Mouse (Mus musculus) liver, embryonic 13.5 days (tissue): ENCODE measurements at regions not wholly inside any gene's neighbourhood (a gene's known extent, or its start where the extent isn't known, plus 50 kb on each side); places are given as distances from the start of the nearest gene placed in this dataset.

ENCODE experiments used
- ATAC-seq: fragments of 200-750 bp; cut with Nextera tagmentation; 2 replicates; pipeline ENCODE4 v1.8.0; 2017; ENCODE audit warnings: low read depth, mild to moderate bottlenecking, moderate number of reproducible peaks, moderate library complexity
- DNase-seq: peaks from one replicate; pipeline ENCODE4 v3.0.0; 2022
- H3K27ac ChIP-seq: fragments of 300-500 bp; sonication (generic); 2 replicates; pipeline ENCODE4 v1.5.1; 2015; ENCODE audit warnings: moderate library complexity, mild to moderate bottlenecking, inconsistent platforms
- H3K27me3 ChIP-seq: fragments of 300-500 bp; sonication (generic); 2 replicates; pipeline ENCODE4 v1.6.1; 2015; ENCODE audit warnings: mild to moderate bottlenecking, inconsistent platforms
- H3K36me3 ChIP-seq: fragments of 300-500 bp; sonication (generic); 2 replicates; pipeline ENCODE4 v1.6.1; 2015; ENCODE audit warnings: mild to moderate bottlenecking, inconsistent platforms
- H3K4me1 ChIP-seq: fragments of 300-500 bp; sonication (generic); replicated peaks from 2 replicates; pipeline ENCODE4 v1.6.1; 2015; ENCODE audit warnings: inconsistent platforms
- H3K4me2 ChIP-seq: fragments of 300-500 bp; sonication (generic); 2 replicates; pipeline ENCODE4 v1.6.1; 2015; ENCODE audit warnings: inconsistent platforms, mild to moderate bottlenecking, moderate library complexity
- H3K4me3 ChIP-seq: fragments of 300-500 bp; sonication (generic); replicated peaks from 2 replicates; pipeline ENCODE4 v1.5.1; 2015; ENCODE audit warnings: mild to moderate bottlenecking, inconsistent platforms
- H3K9ac ChIP-seq: fragments of 300-500 bp; sonication (generic); 2 replicates; pipeline ENCODE4 v1.6.1; 2015; ENCODE audit warnings: mild to moderate bottlenecking, inconsistent platforms
- H3K9me3 ChIP-seq: fragments of 300-500 bp; sonication (generic); replicated peaks from 2 replicates; pipeline ENCODE4 v1.6.1; 2016; ENCODE audit warnings: inconsistent platforms
- WGBS: fragments of 180-500 bp; shearing (Covaris S2); methylation state at CpG from one replicate; pipeline ENCODE4 v1.1.7; 2015; ENCODE audit not compliant: insufficient replicate concordance; 5-methylcytosine and 5-hydroxymethylcytosine counted together

DNA sequence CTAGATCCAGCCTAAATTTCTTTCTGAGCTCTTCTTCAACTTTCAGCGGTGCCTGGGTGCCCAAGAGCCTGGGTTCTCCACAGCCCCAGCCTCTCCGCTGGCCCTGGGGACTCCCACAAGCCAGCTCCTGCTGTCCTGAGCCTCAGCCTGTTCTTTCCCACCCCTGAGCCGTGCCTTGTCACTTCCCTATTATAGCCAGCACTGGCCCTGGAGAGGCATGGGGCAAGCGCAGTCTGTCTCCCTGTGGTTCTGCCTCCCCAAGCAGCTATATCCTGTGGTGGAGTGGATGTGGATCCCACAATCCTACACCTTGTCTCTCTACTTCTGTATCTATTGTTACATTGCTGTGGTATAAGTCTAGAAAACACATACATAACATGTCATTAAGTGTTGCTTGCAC is 128.6 kb upstream of the Hgf start:
- Histone ChIP-seq H3K4me1 (no peaks in the 10 kb centered on the region), H3K27ac (no peak overlapping the region), H3K4me2 (no peak overlapping the region), H3K36me3 (no peaks in the 10 kb centered on the region), H3K27me3 (no peaks in the 10 kb centered on the region), H3K4me3 (no peak overlapping the region), H3K9ac (no peak overlapping the region), H3K9me3 (no peaks in the 10 kb centered on the region)
- ATAC-seq (no peak), DNase-seq (no peak)
- 60% methylated on average over 4 of the region's 4 CpGs for WGBS

DNA sequence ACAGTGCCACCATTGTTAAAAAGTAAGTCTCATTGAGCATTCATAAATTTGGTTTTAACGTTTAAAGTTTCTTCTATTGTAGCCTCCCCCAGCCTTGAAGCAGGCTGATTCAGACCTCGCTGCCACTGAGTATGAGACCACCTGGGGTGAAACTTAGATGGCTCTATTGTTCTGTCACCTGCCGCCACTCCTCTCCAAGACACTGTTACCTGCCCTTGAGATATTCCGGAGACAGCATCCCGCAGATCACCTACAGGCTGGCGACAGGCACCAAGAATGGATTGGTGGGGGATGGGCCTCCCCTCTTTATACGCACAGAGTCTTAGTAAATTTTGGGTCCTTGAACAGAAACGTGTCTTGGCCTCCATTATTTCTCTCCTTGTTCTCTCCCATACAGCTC is 128.0 kb upstream of the Hgf start:
- Histone ChIP-seq H3K4me3 (no peak overlapping the region), H3K9ac (no peak overlapping the region), H3K27ac (no peak overlapping the region), H3K4me2 (no peak overlapping the region), H3K9me3 (no peaks in the 10 kb centered on the region), H3K4me1 (no peaks in the 10 kb centered on the region), H3K36me3 (no peaks in the 10 kb centered on the region), H3K27me3 (no peaks in the 10 kb centered on the region)
- ATAC-seq (no peak), DNase-seq (no peak)
- 64% methylated on average over 8 of the region's 8 CpGs for WGBS

DNA sequence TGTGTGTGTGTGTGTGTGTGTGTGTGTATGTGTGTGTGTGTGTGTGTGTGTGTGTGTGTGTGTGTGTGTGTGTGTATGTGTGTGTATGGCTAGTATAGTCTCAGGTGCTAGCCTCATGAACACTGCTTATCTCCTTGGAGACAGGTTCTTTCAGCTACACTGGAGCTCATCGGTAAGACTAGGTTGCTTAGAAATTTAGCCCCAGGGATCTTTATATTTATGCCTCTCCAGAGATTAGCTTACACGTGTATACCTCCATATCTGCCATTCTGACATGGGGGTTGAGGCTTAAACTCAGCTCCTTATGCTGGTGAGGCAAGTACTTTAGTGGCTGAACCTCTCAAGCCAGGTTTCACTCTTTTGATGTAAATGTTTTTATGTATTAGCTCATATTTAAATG is 127.0 kb upstream of the Hgf start:
- no peaks in the 10 kb centered on the region for H3K36me3 ChIP-seq
- ATAC-seq (no peak), DNase-seq (no peak)
- H3K4me3 ChIP-seq = no peak overlapping the region
- no peak overlapping the region for H3K4me2 ChIP-seq
- H3K4me1 ChIP-seq = no peaks in the 10 kb centered on the region
- H3K9ac ChIP-seq = no peak overlapping the region
- no peak overlapping the region for H3K27ac ChIP-seq
- 42% methylated on average over 2 of the region's 2 CpGs for WGBS
- no peaks in the 10 kb centered on the region for H3K9me3 ChIP-seq
- H3K27me3 ChIP-seq = no peaks in the 10 kb centered on the region

DNA sequence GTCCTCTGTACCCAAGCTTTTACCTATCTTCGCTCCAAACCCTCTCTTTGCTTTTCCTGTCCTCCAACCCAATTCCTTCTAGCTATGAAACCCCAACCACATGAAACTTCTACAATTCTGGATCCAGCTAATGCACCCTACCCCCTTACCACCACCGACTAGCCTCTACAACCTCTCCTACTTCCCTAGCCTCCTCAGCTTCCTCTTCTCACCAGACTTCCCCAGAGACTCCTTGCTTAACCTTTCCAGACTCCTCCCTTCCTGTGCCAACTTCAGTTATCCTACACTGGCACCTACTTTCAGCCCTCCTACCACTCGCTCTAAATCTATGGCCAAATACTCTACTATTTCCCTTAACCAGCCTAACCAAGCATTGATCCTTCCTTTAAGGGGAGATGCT is 118.7 kb upstream of the Hgf start:
- H3K36me3 ChIP-seq = no peaks in the 10 kb centered on the region
- no peak overlapping the region for H3K4me3 ChIP-seq
- H3K4me1 ChIP-seq = no peaks in the 10 kb centered on the region
- DNase-seq = no peak
- H3K4me2 ChIP-seq = no peak overlapping the region
- WGBS = 46% methylated on average over 3 of the region's 3 CpGs
- H3K27me3 ChIP-seq = no peaks in the 10 kb centered on the region
- no peaks in the 10 kb centered on the region for H3K9me3 ChIP-seq
- H3K9ac ChIP-seq = no peak overlapping the region
- no peak for ATAC-seq
- no peak overlapping the region for H3K27ac ChIP-seq

DNA sequence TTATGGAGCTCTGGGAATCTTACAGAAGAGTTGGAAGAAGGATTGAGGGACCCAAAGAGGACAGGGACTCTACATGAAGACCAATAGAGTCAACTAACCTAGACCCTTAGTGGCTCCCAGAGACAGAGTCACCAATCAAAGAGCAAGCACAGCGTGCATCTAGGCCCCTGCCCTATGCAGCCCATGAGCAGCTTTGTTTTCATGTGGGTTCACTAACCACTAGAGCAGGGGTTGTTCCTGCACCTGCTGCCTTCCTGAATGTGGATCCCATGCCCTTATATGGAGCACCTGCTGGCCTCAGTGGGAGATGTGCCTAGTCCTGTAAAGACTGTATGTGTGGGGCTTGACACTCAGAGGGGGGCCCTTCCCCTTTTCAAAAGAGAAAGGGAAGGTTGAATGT is 108.2 kb upstream of the Hgf start:
- Histone ChIP-seq H3K4me1 (no peaks in the 10 kb centered on the region), H3K27ac (no peak overlapping the region), H3K9me3 (no peaks in the 10 kb centered on the region), H3K36me3 (no peaks in the 10 kb centered on the region), H3K4me2 (no peak overlapping the region), H3K4me3 (no peak overlapping the region), H3K27me3 (no peaks in the 10 kb centered on the region), H3K9ac (no peak overlapping the region)
- 54% methylated on average over 1 of the region's 1 CpGs for WGBS
- DNase-seq = no peak
- ATAC-seq = no peak

DNA sequence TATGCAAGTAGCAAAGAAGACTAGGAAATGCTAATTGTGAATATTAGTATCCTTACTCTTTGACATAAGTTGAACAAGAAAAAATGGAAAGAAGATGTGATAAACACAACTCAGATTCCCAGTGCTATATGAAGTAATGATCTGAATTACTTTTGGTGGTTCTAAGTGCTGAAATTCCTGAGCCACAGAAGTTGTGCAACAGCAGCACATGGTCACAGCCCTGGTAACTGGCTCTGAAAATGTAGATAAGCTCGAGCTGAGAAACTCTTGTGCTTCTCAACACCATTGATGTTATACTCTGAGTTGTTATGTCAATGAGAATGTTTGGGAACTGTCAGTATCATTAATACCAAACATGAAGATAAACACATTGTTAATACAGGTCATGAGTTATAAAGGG is 106.3 kb upstream of the Hgf start:
- Histone ChIP-seq H3K4me3 (no peak overlapping the region), H3K4me1 (no peaks in the 10 kb centered on the region), H3K4me2 (no peak overlapping the region), H3K9ac (no peak overlapping the region), H3K27me3 (no peaks in the 10 kb centered on the region), H3K27ac (no peak overlapping the region), H3K9me3 (no peaks in the 10 kb centered on the region), H3K36me3 (no peaks in the 10 kb centered on the region)
- DNase-seq = no peak
- WGBS = 18% methylated on average over 1 of the region's 1 CpGs
- no peak for ATAC-seq

DNA sequence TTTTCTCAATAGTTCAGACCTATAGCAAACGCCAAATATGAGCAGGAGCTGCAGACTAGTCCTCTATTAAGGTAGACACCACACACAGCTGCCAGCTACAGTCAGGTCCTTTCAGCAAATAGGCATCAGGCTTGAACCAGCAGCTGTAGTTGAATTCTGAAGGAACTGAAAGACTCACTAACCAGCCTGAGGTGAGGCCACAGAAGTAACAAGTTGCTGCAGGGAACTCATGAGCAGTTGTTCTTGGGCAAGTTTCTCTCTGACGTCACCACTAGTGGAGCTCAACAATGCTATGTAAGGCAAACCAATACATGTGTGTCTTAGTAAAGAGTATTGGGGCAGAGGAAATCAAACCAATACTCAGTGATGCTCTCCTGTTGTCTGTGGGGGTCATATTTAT is 91.5 kb upstream of the Hgf start:
- Histone ChIP-seq H3K27ac (no peak overlapping the region), H3K4me3 (no peak overlapping the region), H3K9ac (no peak overlapping the region), H3K4me1 (no peaks in the 10 kb centered on the region), H3K36me3 (no peaks in the 10 kb centered on the region), H3K9me3 (no peaks in the 10 kb centered on the region), H3K4me2 (no peak overlapping the region), H3K27me3 (no peaks in the 10 kb centered on the region)
- DNase-seq (no peak), ATAC-seq (no peak)
- WGBS = 64% methylated on average over 2 of the region's 2 CpGs

DNA sequence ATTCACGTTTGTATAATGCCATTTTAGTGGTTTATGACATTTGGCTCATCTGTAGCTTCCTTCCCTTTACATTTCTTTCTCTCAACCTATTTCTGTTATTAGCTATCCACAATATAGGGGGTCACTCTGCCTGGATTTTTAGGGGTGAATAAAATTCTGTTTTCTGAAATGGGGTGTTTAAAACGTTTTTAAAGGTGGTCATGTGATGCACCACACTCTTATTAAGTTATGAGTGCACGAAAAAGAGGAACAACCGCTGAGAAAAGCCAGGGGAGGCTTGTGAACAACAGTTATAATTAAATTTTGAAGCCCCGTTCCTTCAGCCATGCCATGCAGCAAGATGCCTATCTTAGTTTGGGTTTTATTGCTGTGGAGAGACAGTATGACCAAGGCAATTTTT is 87.0 kb upstream of the Hgf start:
- Histone ChIP-seq H3K4me2 (no peak overlapping the region), H3K36me3 (no peaks in the 10 kb centered on the region), H3K27me3 (no peaks in the 10 kb centered on the region), H3K9ac (no peak overlapping the region), H3K4me1 (peaks cover 31% of the 10 kb centered on the region), H3K27ac (no peak overlapping the region), H3K9me3 (no peaks in the 10 kb centered on the region), H3K4me3 (no peak overlapping the region)
- no peak for ATAC-seq
- 38% methylated on average over 5 of the region's 5 CpGs for WGBS
- DNase-seq = no peak

DNA sequence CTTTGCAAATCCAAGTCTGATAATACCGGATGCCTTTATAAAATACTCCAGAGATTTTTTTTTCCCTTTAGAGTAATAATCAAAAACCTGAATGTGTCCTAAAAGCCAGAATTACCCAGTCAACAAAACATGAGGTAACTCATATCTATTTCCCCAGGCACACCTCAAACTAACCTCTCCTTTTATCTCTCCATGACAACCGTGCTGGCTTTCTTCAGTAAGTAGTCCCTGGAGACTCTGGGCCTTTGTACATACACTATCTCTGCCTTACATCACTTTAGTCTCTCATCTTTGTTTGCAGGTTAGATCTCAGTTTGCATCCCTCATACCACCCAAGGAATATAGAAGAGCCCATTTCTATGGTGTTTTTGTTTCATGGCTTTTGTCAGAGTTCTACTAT is 84.7 kb upstream of the Hgf start:
- H3K4me1 ChIP-seq = peaks cover 34% of the 10 kb centered on the region
- 23% methylated on average over 2 of the region's 2 CpGs for WGBS
- H3K9me3 ChIP-seq = no peaks in the 10 kb centered on the region
- DNase-seq = peak; percentile 13
- peak overlapping the region; percentile 21; the same call in 1 of the 2 replicates for H3K4me2 ChIP-seq
- no peak overlapping the region for H3K9ac ChIP-seq
- ATAC-seq = peak; percentile 89
- H3K4me3 ChIP-seq = no peak overlapping the region
- no peaks in the 10 kb centered on the region for H3K27me3 ChIP-seq
- peak overlapping the region; percentile 50; the same call in 1 of the 2 replicates for H3K27ac ChIP-seq
- H3K36me3 ChIP-seq = no peaks in the 10 kb centered on the region

DNA sequence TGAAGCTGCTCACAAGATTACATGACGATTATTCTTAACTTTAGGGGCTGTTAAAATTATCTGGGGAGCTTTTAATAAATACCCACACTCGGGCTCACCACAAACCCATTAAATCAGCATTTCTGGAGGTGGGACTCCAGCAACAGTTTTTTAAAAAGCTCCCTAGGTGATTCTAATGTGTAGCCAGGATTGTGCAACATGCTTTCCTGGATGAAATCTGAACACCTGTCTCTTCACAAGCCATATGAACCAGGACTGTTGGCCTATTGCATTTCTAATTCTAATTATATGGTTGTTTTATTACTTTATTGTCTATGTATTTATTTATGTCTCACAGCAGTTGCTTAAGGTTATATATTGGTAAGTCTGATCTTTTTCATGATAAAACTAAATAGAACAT is 84.1 kb upstream of the Hgf start:
- no peak overlapping the region; the same call in 1 of the 2 replicates for H3K9ac ChIP-seq
- H3K27me3 ChIP-seq = no peaks in the 10 kb centered on the region
- peaks cover 34% of the 10 kb centered on the region for H3K4me1 ChIP-seq
- H3K4me3 ChIP-seq = no peak overlapping the region
- no peaks in the 10 kb centered on the region for H3K36me3 ChIP-seq
- DNase-seq (no peak), ATAC-seq (no peak)
- peak overlapping the region; percentile 21; the same call in 1 of the 2 replicates for H3K4me2 ChIP-seq
- H3K27ac ChIP-seq = peak overlapping the region; percentile 47; the same call in 1 of the 2 replicates
- H3K9me3 ChIP-seq = no peaks in the 10 kb centered on the region
- 18% methylated on average over 2 of the region's 2 CpGs for WGBS

DNA sequence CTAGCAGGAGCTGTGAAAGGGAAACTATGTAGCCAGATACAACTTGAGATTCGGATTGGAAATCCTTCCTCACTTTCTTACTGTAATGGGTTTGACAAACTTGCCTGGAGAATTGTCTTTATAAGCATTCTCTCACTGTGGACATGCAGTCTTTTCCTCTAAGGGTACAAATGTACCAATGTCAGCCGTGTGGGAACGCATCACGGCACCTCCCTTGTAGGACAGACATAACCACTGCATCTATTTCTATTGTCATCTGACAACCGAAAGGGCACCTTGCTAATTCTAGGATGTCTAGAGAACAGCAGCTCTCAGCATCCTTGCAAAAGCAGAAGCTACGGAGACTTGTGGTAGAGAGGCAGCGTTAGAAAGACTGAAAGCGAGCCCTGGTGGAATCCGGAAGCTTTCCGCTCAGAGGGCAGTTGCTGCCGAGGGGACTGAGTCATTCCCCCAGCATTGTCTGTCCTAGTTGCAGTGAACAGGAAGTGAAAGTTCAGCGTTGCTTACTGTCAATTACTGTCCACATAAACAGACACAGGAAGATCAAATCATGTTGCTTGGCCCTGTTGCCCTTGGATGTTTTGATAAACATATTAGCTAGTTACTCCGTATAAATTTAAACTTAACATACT is 83.5 kb upstream of the Hgf start:
- 13% methylated on average over 13 of the region's 13 CpGs for WGBS
- Histone ChIP-seq H3K27me3 (no peaks in the 10 kb centered on the region), H3K9me3 (no peaks in the 10 kb centered on the region), H3K4me3 (peak overlapping the region; percentile 30), H3K4me1 (peaks cover 34% of the 10 kb centered on the region), H3K36me3 (no peaks in the 10 kb centered on the region), H3K9ac (peak overlapping the region; percentile 47; the same call in 1 of the 2 replicates), H3K4me2 (peak overlapping the region; percentile 51), H3K27ac (peak overlapping the region; percentile 65)
- peak; percentile 18 for DNase-seq
- peak; percentile 51 for ATAC-seq

DNA sequence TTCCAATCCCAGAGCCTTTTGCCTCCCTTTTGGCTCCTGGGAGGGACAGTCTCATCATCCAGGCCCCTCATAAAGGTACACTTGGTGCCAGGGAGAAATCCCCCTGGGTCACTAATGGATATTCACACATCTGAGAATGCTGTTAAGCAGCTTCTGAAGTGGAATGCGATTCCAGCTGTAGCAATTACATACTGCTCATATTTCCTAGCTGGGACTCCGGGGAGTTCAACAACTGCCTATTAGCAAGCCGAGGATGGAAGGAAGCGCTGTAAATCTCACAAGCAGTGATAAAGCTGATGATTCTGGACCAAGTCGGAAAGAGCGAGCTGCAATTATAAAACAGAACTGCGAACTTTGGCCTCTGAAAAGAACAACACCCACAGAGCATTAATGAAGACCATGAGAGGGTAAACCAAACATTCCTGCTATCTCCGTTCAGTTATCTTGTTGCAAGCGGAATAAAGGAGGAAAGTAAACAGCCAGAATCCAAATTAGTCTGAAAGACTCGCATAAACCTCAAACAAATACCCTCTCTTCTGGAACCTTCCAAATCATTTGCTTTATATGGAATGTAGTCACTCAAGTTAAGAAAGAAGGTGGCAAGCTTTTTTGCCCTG is 82.8 kb upstream of the Hgf start:
- no peak for ATAC-seq
- Histone ChIP-seq H3K4me1 (peaks cover 34% of the 10 kb centered on the region), H3K4me2 (peak overlapping the region; percentile 51; the same call in 1 of the 2 replicates), H3K27ac (peak overlapping the region; percentile 65), H3K9me3 (no peaks in the 10 kb centered on the region), H3K27me3 (no peaks in the 10 kb centered on the region), H3K4me3 (no peak overlapping the region), H3K36me3 (no peaks in the 10 kb centered on the region), H3K9ac (no peak overlapping the region)
- WGBS = 46% methylated on average over 10 of the region's 10 CpGs
- no peak for DNase-seq
